Mouse (Mus musculus) liver, postnatal 0 days (tissue): ENCODE measurements around the gene Lrsam1.

Source experiments
- CTCF ChIP-seq: sonication (generic); IDR thresholded peaks from 2 replicates; pipeline ENCODE4 v1.5.1; 2016; ENCODE audit warnings: antibody characterized with exemption, low read depth
- EP300 ChIP-seq: IDR thresholded peaks from 2 replicates; pipeline ENCODE4 v1.6.1; 2016; ENCODE audit warnings: antibody characterized with exemption, low read depth, mild to moderate bottlenecking

DNA sequence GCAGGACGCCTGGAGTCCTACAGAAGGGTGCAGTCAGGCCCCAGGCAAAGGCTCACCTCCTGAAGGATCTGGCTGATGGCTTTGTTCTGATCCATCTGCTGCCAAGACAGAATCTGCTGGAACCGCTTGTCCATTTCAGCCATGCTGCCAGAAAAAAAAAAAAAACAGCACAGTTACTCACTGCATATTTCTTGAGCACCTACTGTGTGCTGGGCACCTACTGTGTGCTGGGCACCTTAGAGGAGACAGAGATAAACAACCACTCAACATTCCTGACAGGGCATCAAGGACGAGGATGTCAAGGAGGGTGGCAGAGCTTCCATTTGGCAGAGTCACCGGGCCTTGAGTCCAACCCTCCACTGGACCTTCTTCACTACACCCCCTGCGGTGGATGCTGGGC is 22.7 kb downstream of the Lrsam1 start:
- no peak for TF ChIP-seq CTCF
- TF ChIP-seq EP300 = no peak
